In genomic region chr2:31572915-31573635, GRCm38 (mm10) we compare ENCODE assay signal across 8 mouse cellular contexts. TPM values are rescaled to one million over a fixed set of nuclear protein-coding genes. Genes with fewer than 3 reads are reported as not detected.
DNase-seq lines count a peak whose midpoint lies in the region; ATAC-seq and TF ChIP-seq lines count a peak whose summit lies in the region.

No protein-coding gene starts in this region.

- peaks cover 1% of the 10 kb centered on the region; the same call in 1 of the 2 replicates for H3K4me1 ChIP-seq in heart, adult 2 months (ENCODE audit: control insufficient read depth, insufficient read depth, low read length)
- peaks cover 8% of the 10 kb centered on the region for H3K4me1 ChIP-seq in bone marrow macrophage, adult 2 months (ENCODE audit: control insufficient read depth, insufficient read depth, low read length)
- peaks cover 7% of the 10 kb centered on the region for H3K4me1 ChIP-seq in liver, embryonic 11.5 days (replicated peaks; ENCODE audit: control insufficient read depth, insufficient read depth, low read length)
- H3K4me1 ChIP-seq in stomach, embryonic 14.5 days (ENCODE audit: control insufficient read depth, insufficient read depth, low read length): peaks cover 12% of the 10 kb centered on the region

- TF ChIP-seq CTCF in heart, adult 2 months (IDR thresholded peaks at IDR 0.05): no peak
- TF ChIP-seq CTCF in bone marrow macrophage, adult 2 months (IDR thresholded peaks at IDR 0.05; ENCODE audit: low read depth, low read length): no peak

- no peak for TF ChIP-seq EP300 in heart, adult 2 months (IDR thresholded peaks at IDR 0.05; ENCODE audit: insufficient read depth, low read depth, low read length)

- no peaks in the 10 kb centered on the region for H3K9me3 ChIP-seq in liver, embryonic 11.5 days (ENCODE audit: control insufficient read depth, low read length)
- H3K9me3 ChIP-seq in stomach, embryonic 14.5 days (ENCODE audit: control insufficient read depth, low read depth, low read length): no peaks in the 10 kb centered on the region

- H3K27me3 ChIP-seq in heart, adult 2 months (ENCODE audit: control insufficient read depth, insufficient read depth, low read length): no peaks in the 10 kb centered on the region
- no peaks in the 10 kb centered on the region for H3K27me3 ChIP-seq in liver, embryonic 11.5 days (replicated peaks; ENCODE audit: control insufficient read depth, insufficient read depth, low read length)
- no peaks in the 10 kb centered on the region for H3K27me3 ChIP-seq in stomach, embryonic 14.5 days (ENCODE audit: control insufficient read depth, insufficient read depth, low read length)

- peak overlapping the region; percentile 78 for H3K4me2 ChIP-seq in liver, embryonic 11.5 days
- H3K4me2 ChIP-seq in stomach, embryonic 14.5 days (replicated peaks; ENCODE audit: low read depth, low read length): peak overlapping the region; percentile 92

- TF ChIP-seq POLR2A in heart, adult 2 months (IDR thresholded peaks at IDR 0.05; ENCODE audit: insufficient read depth, low read depth, low read length): no peak
- no peak for TF ChIP-seq POLR2A in bone marrow macrophage, adult 2 months (IDR thresholded peaks at IDR 0.05; ENCODE audit: borderline replicate concordance, low read depth, low read length)

- peak overlapping the region; percentile 74 for H3K4me3 ChIP-seq in heart, adult 2 months
- H3K4me3 ChIP-seq in bone marrow macrophage, adult 2 months (ENCODE audit: insufficient read depth, low read length): peak overlapping the region; percentile 68
- H3K4me3 ChIP-seq in liver, embryonic 11.5 days (ENCODE audit: low read depth, low read length): peak overlapping the region; percentile 91
- H3K4me3 ChIP-seq in stomach, embryonic 14.5 days (ENCODE audit: low read depth, low read length): peak overlapping the region; percentile 98

- H3K9ac ChIP-seq in heart, adult 2 months (ENCODE audit: low read depth, low read length): peak overlapping the region; percentile 97
- peak overlapping the region; percentile 84 for H3K9ac ChIP-seq in liver, embryonic 11.5 days (ENCODE audit: low read depth, low read length)
- peak overlapping the region; percentile 97 for H3K9ac ChIP-seq in stomach, embryonic 14.5 days (replicated peaks; ENCODE audit: low read depth, low read length)

- no peak for DNase-seq in heart, adult 2 months
- no peak for DNase-seq in heart, postnatal 36 days
- DNase-seq in 3T3-L1 (ENCODE audit: low read depth, low spot score): peak; percentile 40
- peak; percentile 39 to 43 for DNase-seq in frontal cortex, postnatal 36 days (ENCODE audit: low spot score in 2 of 2)
- no peak for DNase-seq in liver, embryonic 11.5 days (ENCODE audit: low spot score)
- DNase-seq in urinary bladder, adult 2 months (ENCODE audit: low spot score): no peak

- ATAC-seq in liver, embryonic 11.5 days (replicated peaks; ENCODE audit: low FRiP score): peak; percentile 55
- no peak for ATAC-seq in stomach, embryonic 14.5 days (ENCODE audit: insufficient number of reproducible peaks, insufficient read depth, low FRiP score, low read depth)

- no peaks in the 10 kb centered on the region for H3K36me3 ChIP-seq in heart, adult 2 months (ENCODE audit: control insufficient read depth, insufficient read depth, low read length)
- H3K36me3 ChIP-seq in liver, embryonic 11.5 days (ENCODE audit: control insufficient read depth, insufficient read depth, low read length): 0 out of 2 replicates have a peak, but pooled peaks cover 3% of the 10 kb centered on the region
- H3K36me3 ChIP-seq in stomach, embryonic 14.5 days (ENCODE audit: control insufficient read depth, insufficient read depth, low read length): no peaks in the 10 kb centered on the region; the same call in 1 of the 2 replicates

- H3K79me2 ChIP-seq in heart, adult 2 months (replicated peaks; ENCODE audit: control insufficient read depth, insufficient read depth, low read length): no peaks in the 10 kb centered on the region

- intact Hi-C loops in heart, adult 2 months (cut with DNase I): loop anchor here (5.0 kb wide), 1 partner anchor 99 kb away; the partner anchor contains the start of gene Exosc2
- intact Hi-C loops in heart, postnatal 36 days (cut with DNase I): no loop called here

- H3K27ac ChIP-seq in heart, adult 2 months: peak overlapping the region; percentile 71
- peak overlapping the region; percentile 15 for H3K27ac ChIP-seq in bone marrow macrophage, adult 2 months (ENCODE audit: insufficient read depth, low read depth, low read length)
- H3K27ac ChIP-seq in liver, embryonic 11.5 days (ENCODE audit: low read depth, low read length): peak overlapping the region; percentile 91
- H3K27ac ChIP-seq in stomach, embryonic 14.5 days (ENCODE audit: low read length): peak overlapping the region; percentile 88

- 1% methylated on average over 41 of the region's 41 CpGs for WGBS in heart, adult 2 months
- 2% methylated on average over 41 of the region's 41 CpGs for WGBS in liver, embryonic 11.5 days
- WGBS in stomach, embryonic 14.5 days: 2% methylated on average over 38 of the region's 41 CpGs

RNA-seq across cellular contexts. Expression of gene Fubp3, which starts 0.6 kb away (rescaled TPM):
- 10 to 100 TPM; 12.7 to 13.4 TPM for total RNA-seq in heart, adult 2 months (2021)
- polyA plus RNA-seq in heart, adult 2 months (2012; rRNA removed): 9.2 and 9.5 TPM in 2 replicates
- 10 to 100 TPM; 13.1 to 13.7 TPM for total RNA-seq in heart, postnatal 36 days (2021)
- 39.9 and 41.5 TPM in 2 replicates for polyA plus RNA-seq in bone marrow macrophage, adult 2 months (2012; ENCODE audit: insufficient read depth, insufficient read length, missing spikeins)
- polyA plus RNA-seq in liver, embryonic 11.5 days (2014; fragmentation: Nextera tagmentation; extraction: Ambion mirVana): 75.3 and 77.5 TPM in 2 replicates
- polyA plus RNA-seq in stomach, embryonic 14.5 days (2014; fragmentation: Nextera tagmentation; extraction: Ambion mirVana): 87.2 and 89.7 TPM in 2 replicates
- 23.9 and 32.4 TPM in 2 replicates for polyA plus RNA-seq in urinary bladder, adult 2 months (2012; rRNA removed)

Comparison
In these comparisons a context has a peak if more than half of its experiments do, and no peak if none do; other contexts are left out.
1. DNase-seq: peak in 3T3-L1 (single experiment) and frontal cortex, postnatal 36 days (2 of 2); none in heart, adult 2 months (0 of 2), heart, postnatal 36 days (0 of 2), liver, embryonic 11.5 days (single experiment) and urinary bladder, adult 2 months (single experiment).
2. H3K27ac ChIP-seq: peak in every context shown above with its lines; median percentile 91 in liver, embryonic 11.5 days; 88 in stomach, embryonic 14.5 days; 71 in heart, adult 2 months; 15 in bone marrow macrophage, adult 2 months.
3. Peak in every context shown above with its lines, with median percentiles within 50 percentile points of each other: H3K4me3 ChIP-seq and H3K9ac ChIP-seq.